Mouse (Mus musculus) kidney, embryonic 15.5 days (tissue): ENCODE results near the gene Olfr1121. TPM values are rescaled to one million over a fixed set of nuclear protein-coding genes. Genes with fewer than 3 reads are reported as not detected.
"Not testable (repeated sequence)": the region's sequence is repeated elsewhere in the genome, so short reads cannot be mapped to it uniquely, and the experiment has no call there.

Source experiments
- ATAC-seq: fragments of 200-750 bp; cut with Nextera tagmentation; replicated peaks from 2 replicates; pipeline ENCODE4 v1.8.0; 2017; ENCODE audit warnings: moderate TSS enrichment; ENCODE audit not compliant: low FRiP score
- H3K27ac ChIP-seq: fragments of 300-500 bp; sonication (generic); 2 replicates; pipeline ENCODE4 v1.5.1; 2015; ENCODE audit warnings: mild to moderate bottlenecking, inconsistent platforms
- H3K27me3 ChIP-seq: fragments of 300-500 bp; sonication (generic); 2 replicates; pipeline ENCODE4 v1.6.1; 2015; ENCODE audit warnings: inconsistent platforms
- H3K36me3 ChIP-seq: fragments of 300-500 bp; sonication (generic); 2 replicates; pipeline ENCODE4 v1.6.1; 2015; ENCODE audit warnings: inconsistent platforms
- H3K4me1 ChIP-seq: fragments of 300-500 bp; sonication (generic); 2 replicates; pipeline ENCODE4 v1.6.1; 2015; ENCODE audit warnings: inconsistent platforms
- H3K4me2 ChIP-seq: fragments of 300-500 bp; sonication (generic); 2 replicates; pipeline ENCODE4 v1.6.1; 2015; ENCODE audit warnings: moderate library complexity, mild to moderate bottlenecking, inconsistent platforms
- H3K4me3 ChIP-seq: fragments of 300-500 bp; sonication (generic); replicated peaks from 2 replicates; pipeline ENCODE4 v1.5.1; 2015; ENCODE audit warnings: mild to moderate bottlenecking, inconsistent platforms
- H3K9ac ChIP-seq: fragments of 300-500 bp; sonication (generic); 2 replicates; pipeline ENCODE4 v1.6.1; 2015; ENCODE audit warnings: mild to moderate bottlenecking, inconsistent platforms
- H3K9me3 ChIP-seq: fragments of 300-500 bp; sonication (generic); replicated peaks from 2 replicates; pipeline ENCODE4 v1.6.1; 2016; ENCODE audit warnings: inconsistent platforms
- WGBS: fragments of 180-500 bp; shearing (Covaris S2); methylation state at CpG from one replicate; pipeline ENCODE4 v1.1.7; 2015; ENCODE audit warnings: mixed read lengths; 5-methylcytosine and 5-hydroxymethylcytosine counted together
- polyA plus RNA-seq: library from polyadenylated mRNA; unstranded; fragments of >200 nt; fragmentation: Nextera tagmentation; extraction: Ambion mirVana; gene quantifications from 2 replicates; pipeline ENCODE4 v1.2.1, GENCODE M21; 2015

Gene Olfr1121
- polyA plus RNA-seq, result not detected in 2 replicates

DNA sequence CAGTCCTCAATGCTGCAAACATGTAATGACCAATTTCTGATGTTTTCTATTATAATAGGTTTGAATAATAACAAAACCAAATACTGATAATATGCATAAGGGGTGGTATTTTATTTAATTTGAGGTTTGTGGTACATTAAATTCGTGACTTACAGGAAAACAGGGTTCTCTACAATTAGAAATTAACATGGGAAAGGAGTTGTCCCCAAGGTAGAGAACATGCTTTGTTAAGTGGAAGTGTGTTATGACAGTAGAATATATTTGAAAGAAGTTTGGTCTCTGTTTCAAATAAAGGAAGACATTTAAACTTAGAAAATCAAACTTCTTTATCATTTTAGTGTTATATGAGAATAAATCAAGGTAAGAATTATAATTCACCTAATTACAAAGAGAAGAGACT lies at the start of gene Olfr1121:
Gene Olfr1121 (plus strand): TSS at position 301 of the 400 bp plus-strand sequence.
- H3K9ac ChIP-seq, result no peak within 1 kb of the TSS
- H3K27ac ChIP-seq, result no peak within 1 kb of the TSS
- WGBS, result 53% methylated on average over 1 of the region's 1 CpGs
- no peaks in the 10 kb centered on the region for H3K4me1 ChIP-seq
- ATAC-seq, result no peak
- no peak within 1 kb of the TSS for H3K4me2 ChIP-seq
- H3K36me3 ChIP-seq, result no peaks in the 10 kb centered on the region
- no peak within 1 kb of the TSS for H3K4me3 ChIP-seq
- no peaks in the 10 kb centered on the region for H3K27me3 ChIP-seq
- H3K9me3 ChIP-seq, result no peaks in the 10 kb centered on the region

DNA sequence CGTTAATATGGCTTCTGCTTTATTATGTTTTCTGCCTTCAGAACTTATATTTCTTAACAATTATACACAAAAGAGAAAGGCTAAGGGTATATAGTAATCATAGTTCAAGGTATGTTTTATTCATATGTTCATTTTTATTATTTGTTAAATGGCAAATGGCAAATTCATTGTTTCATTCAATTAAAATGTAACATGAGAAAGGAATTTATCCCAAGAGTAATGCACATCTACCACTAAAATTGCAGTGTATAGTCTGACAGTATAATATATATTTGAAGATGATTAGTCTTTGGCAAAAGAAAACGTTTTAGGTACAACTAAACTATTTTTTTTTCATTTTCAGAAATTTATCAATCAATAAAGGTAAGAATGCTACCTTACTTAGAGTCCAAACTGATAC lies 15.2 kb upstream of the Olfr1121 start, which contains the start of gene Olfr1120:
Gene Olfr1120 (plus strand): TSS at position 301 of the 400 bp plus-strand sequence.
- no peak for ATAC-seq
- H3K27me3 ChIP-seq, result no peaks in the 10 kb centered on the region
- no peak within 1 kb of the TSS for H3K4me3 ChIP-seq
- H3K9ac ChIP-seq, result no peak within 1 kb of the TSS
- H3K36me3 ChIP-seq, result no peaks in the 10 kb centered on the region
- no peaks in the 10 kb centered on the region for H3K4me1 ChIP-seq
- no peak within 1 kb of the TSS for H3K4me2 ChIP-seq
- H3K9me3 ChIP-seq, result no peaks in the 10 kb centered on the region
- 57% methylated on average over 2 of the region's 2 CpGs for WGBS
- H3K27ac ChIP-seq, result no peak within 1 kb of the TSS

DNA sequence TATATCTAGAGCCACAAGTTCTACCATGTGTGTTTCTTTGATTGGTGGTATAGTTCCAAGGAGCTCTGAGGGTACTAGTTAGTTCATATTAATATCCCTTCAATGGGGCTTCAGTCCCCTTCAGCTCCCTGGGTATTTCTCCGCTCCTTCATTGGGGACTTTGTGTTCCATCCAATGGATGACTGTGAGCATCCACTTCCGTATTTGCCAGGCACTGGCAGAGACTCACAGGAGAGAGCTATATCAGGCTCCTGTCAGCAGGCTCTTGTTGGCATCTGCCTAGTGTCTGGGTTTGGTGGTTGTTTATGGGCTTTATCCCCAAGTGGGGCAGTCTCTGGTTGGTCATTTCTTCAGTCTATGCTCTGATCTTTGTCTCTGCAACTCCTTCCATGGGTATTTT lies 9.6 kb upstream of the Olfr1121 start:
- not testable (repeated sequence) for H3K4me1 ChIP-seq, H3K36me3 ChIP-seq, H3K4me2 ChIP-seq, H3K27me3 ChIP-seq, H3K4me3 ChIP-seq, H3K9ac ChIP-seq, ATAC-seq, H3K27ac ChIP-seq, H3K9me3 ChIP-seq
- 91% methylated on average over 2 of the region's 2 CpGs for WGBS

DNA sequence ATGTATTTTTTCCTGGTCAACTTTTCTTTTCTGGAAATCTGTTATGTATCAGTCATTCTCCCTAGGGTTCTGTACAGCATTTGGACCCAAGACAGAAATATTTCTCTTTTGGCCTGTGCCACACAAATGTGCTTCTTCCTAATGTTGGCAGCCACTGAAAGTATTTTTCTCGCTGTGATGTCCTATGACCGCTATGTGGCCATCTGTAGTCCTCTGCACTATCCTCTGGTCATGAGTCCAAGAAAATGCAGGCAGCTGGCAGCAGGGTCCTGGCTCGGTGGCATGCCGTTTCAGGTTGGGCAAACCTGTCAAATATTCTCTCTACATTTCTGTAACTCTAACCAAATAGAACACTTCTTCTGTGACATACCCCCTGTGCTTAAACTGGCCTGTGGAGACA lies 2.0 kb downstream of the Olfr1121 start:
- Histone ChIP-seq H3K4me1 (no peaks in the 10 kb centered on the region), H3K4me2 (no peak overlapping the region), H3K27ac (no peak overlapping the region), H3K9me3 (no peaks in the 10 kb centered on the region), H3K27me3 (no peaks in the 10 kb centered on the region), H3K4me3 (no peak overlapping the region), H3K9ac (no peak overlapping the region), H3K36me3 (no peaks in the 10 kb centered on the region)
- ATAC-seq, result no peak
- WGBS, result 88% methylated on average over 4 of the region's 4 CpGs

DNA sequence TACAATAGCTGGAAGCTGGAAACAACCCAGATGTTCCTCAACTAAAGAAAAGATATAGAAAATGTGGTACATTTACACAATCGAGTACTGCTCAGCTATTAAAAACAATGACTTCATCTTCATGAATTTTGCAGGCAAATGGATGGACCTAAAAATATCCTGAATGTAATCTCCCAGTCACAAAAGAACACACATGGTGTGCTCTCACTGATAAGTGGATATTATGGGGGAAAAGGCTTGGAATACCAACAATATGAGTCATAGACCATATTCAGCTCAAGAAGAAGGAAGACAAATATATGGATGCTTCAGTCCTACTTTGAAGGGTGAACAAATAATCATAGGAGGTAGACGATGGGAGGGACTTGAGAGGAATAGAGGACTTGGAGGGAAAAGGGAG lies 14.2 kb downstream of the Olfr1121 start:
- H3K4me1 ChIP-seq, result no peaks in the 10 kb centered on the region
- H3K9ac ChIP-seq, result no peak overlapping the region
- H3K27ac ChIP-seq, result no peak overlapping the region
- ATAC-seq, result no peak
- H3K4me3 ChIP-seq, result no peak overlapping the region
- H3K9me3 ChIP-seq, result no peaks in the 10 kb centered on the region
- H3K36me3 ChIP-seq, result no peaks in the 10 kb centered on the region
- H3K27me3 ChIP-seq, result no peaks in the 10 kb centered on the region
- WGBS, result 81% methylated on average over 2 of the region's 2 CpGs
- H3K4me2 ChIP-seq, result no peak overlapping the region

DNA sequence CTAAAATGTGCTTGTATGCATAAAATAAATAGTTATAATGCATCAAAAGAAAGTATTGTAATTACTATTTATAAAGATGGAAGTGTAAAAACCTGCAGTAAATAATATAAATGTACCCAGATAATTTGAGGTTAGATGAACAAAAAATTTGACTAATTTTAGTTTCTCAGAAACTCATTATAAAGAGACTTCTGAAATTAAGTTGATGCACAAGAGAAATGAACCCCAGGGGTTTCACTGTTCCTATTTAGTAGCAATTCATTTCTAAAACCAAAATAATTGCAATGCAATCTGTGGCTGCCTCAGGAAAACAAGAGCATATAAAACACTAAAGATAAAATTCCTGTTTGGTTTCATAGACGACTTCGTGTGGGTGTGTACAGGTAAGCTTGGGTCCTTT lies 15.9 kb downstream of the Olfr1121 start, which contains the start of gene Olfr1122:
Gene Olfr1122 (plus strand): TSS at position 301 of the 400 bp plus-strand sequence.
- Histone ChIP-seq H3K4me2 (no peak within 1 kb of the TSS), H3K27ac (no peak within 1 kb of the TSS), H3K27me3 (no peaks in the 10 kb centered on the region), H3K4me1 (no peaks in the 10 kb centered on the region), H3K9me3 (no peaks in the 10 kb centered on the region), H3K9ac (no peak within 1 kb of the TSS), H3K36me3 (no peaks in the 10 kb centered on the region), H3K4me3 (no peak within 1 kb of the TSS)
- no peak for ATAC-seq
- 82% methylated on average over 2 of the region's 2 CpGs for WGBS

DNA sequence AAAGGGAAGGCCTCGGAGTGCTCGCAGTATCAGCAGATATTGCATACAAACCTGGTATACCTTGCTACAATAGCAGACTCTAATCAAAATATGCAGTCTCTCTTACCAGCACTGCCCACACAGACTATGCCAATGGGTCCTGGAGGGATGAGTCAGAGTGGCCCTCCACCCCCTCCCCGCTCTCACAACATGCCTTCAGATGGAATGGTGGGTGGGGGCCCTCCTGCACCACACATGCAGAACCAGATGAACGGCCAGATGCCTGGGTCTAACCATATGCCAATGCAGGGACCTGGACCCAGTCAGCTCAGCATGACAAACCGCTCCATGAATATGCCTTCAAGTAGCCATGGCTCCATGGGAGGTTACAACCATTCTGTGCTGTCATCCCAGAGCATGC lies 23.9 kb downstream of the Olfr1121 start:
- not testable (repeated sequence) for H3K27ac ChIP-seq, H3K27me3 ChIP-seq, H3K36me3 ChIP-seq, H3K4me3 ChIP-seq, H3K4me2 ChIP-seq, H3K9ac ChIP-seq, ATAC-seq, H3K4me1 ChIP-seq, H3K9me3 ChIP-seq
- 89% methylated on average over 5 of the region's 5 CpGs for WGBS

DNA sequence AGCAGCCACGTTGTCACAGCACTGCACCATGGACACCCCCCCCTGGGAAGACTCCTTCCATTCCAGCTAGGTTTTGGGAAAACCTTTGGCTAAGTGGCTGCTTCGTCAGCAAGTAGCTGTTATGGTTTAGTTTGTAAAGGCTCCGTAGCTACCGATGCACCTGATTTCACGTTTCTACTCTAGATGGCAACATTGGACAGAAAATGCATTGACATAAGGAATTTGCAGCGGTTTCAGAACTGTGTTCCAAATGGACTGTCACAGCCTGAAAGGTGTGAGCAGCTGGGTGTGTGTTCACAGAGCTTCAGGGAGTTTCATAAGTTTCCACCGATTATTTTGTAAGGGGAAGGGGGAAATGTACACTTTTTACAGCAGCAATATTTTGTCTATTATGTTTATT lies 25.0 kb downstream of the Olfr1121 start:
- not testable (repeated sequence) for H3K9ac ChIP-seq, ATAC-seq, H3K4me3 ChIP-seq, H3K4me2 ChIP-seq, H3K27ac ChIP-seq, H3K9me3 ChIP-seq, H3K27me3 ChIP-seq, H3K4me1 ChIP-seq, H3K36me3 ChIP-seq
- 82% methylated on average over 7 of the region's 7 CpGs for WGBS

DNA sequence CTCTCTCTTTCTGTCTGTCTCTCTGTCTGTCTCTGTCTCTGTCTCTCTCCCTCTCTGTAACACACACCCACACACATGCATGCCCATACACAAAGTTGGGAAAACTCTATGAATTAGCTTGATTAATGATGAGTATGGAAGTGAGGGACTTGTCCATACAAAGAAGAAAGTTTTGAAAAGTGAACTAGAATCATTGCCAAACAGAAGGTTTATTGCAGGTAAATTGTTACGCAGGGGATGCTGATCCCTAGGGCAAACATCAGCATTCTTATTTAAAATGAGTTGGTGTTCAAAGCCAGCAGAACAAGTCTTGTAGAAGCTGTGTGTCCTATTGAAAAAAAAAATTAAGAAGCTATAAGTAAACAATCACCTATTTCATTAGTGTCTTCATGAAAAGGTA lies 46.6 kb downstream of the Olfr1121 start, which contains the start of gene Olfr1123:
Gene Olfr1123 (plus strand): TSS at position 301 of the 400 bp plus-strand sequence.
- no peaks in the 10 kb centered on the region for H3K27me3 ChIP-seq
- no peak within 1 kb of the TSS for H3K4me3 ChIP-seq
- H3K4me2 ChIP-seq, result no peak within 1 kb of the TSS
- H3K36me3 ChIP-seq, result no peaks in the 10 kb centered on the region
- H3K9me3 ChIP-seq, result no peaks in the 10 kb centered on the region
- no peaks in the 10 kb centered on the region for H3K4me1 ChIP-seq
- 87% methylated on average over 1 of the region's 1 CpGs for WGBS
- ATAC-seq, result no peak
- H3K27ac ChIP-seq, result no peak within 1 kb of the TSS
- no peak within 1 kb of the TSS for H3K9ac ChIP-seq

Other genes starting within 250 kb of the Olfr1121 start
- not detected in 2 replicates for gene Olfr1110, start 229.6 kb upstream of the Olfr1121 start, polyA plus RNA-seq
- not detected in 2 replicates for gene Olfr1111, start 217.3 kb upstream of the Olfr1121 start, polyA plus RNA-seq
- not detected in 2 replicates for gene Olfr1112, start 182.1 kb upstream of the Olfr1121 start, polyA plus RNA-seq
- gene Olfr1113, start 160.9 kb upstream of the Olfr1121 start, polyA plus RNA-seq, result not detected in 2 replicates
- gene Olfr1115, start 121.9 kb upstream of the Olfr1121 start, polyA plus RNA-seq, result not detected in 2 replicates
- not detected in 2 replicates for gene Olfr1116, start 102.4 kb upstream of the Olfr1121 start, polyA plus RNA-seq
- not detected in 2 replicates for gene Olfr1118, start 62.3 kb upstream of the Olfr1121 start, polyA plus RNA-seq
- gene Olfr1120, start 15.1 kb upstream of the Olfr1121 start, polyA plus RNA-seq, result not detected in 2 replicates
- not detected in 2 replicates for gene Olfr1122, start 16.0 kb downstream of the Olfr1121 start, polyA plus RNA-seq
- gene Olfr1123, start 46.7 kb downstream of the Olfr1121 start, polyA plus RNA-seq, result not detected in 2 replicates
- gene Olfr1124, start 60.4 kb downstream of the Olfr1121 start, polyA plus RNA-seq, result 0.06 and 0.08 TPM in 2 replicates
- not detected in 2 replicates for gene Olfr1126, start 84.1 kb downstream of the Olfr1121 start, polyA plus RNA-seq
- not detected in 2 replicates for gene Pramel7, start 127.2 kb downstream of the Olfr1121 start, polyA plus RNA-seq
- not detected in 2 replicates for gene Pramel6, start 136.7 kb downstream of the Olfr1121 start, polyA plus RNA-seq
- not detected in 2 replicates for gene Olfr153, start 161.9 kb downstream of the Olfr1121 start, polyA plus RNA-seq
- not detected in 2 replicates for gene Olfr1128, start 175.6 kb downstream of the Olfr1121 start, polyA plus RNA-seq
- gene Olfr1129, start 204.0 kb downstream of the Olfr1121 start, polyA plus RNA-seq, result not detected in 2 replicates
- gene Olfr1130, start 236.3 kb downstream of the Olfr1121 start, polyA plus RNA-seq, result not detected in 2 replicates